Mouse (Mus musculus) stomach, postnatal 0 days (tissue): ENCODE measurements around the gene 4930516K23Rik.

ENCODE experiments used
- CTCF ChIP-seq: IDR thresholded peaks from 2 replicates; pipeline ENCODE4 v1.5.1; 2016; ENCODE audit warnings: antibody characterized with exemption, low read depth, mild to moderate bottlenecking, moderate library complexity
- EP300 ChIP-seq: optimal IDR thresholded peaks from 2 replicates; pipeline ENCODE3; 2016; ENCODE audit warnings: antibody characterized with exemption

DNA sequence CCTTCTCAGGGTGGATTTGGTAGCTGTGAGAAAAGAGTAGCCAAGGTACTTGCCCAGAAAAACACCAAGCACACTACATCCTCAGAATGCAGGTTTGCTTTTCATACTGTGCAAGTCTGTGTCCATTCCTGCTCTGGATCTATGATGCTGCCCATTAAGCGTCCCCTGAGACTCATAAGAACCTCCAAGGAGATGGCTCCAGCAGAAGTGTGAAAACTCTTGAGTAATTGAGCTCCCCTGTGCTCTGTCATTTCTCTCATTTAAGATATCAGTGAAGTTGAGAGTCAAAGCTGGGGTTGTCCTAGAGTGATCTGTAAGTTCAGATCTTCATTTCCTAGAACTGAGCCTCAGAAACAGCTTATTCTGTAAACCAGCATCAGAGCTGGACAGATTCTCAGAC, 8.7 kb downstream of the 4930516K23Rik start, which contains the start of gene Olfr642:
- no peak for TF ChIP-seq CTCF
- no peak for TF ChIP-seq EP300
